Mouse (Mus musculus): ENCODE measurements around the gene Cdc42ep5.

Gene Cdc42ep5

GRCm38 (mm10) chr7:4125306-4125705, 39.4 kb downstream of the Cdc42ep5 start:
- DNase-seq (ENCODE audit: low spot score in 2 of 2), result no peak

- no peak for DNase-seq (ENCODE audit: low spot score in 2 of 2)
These were observed 39.8 kb downstream of the Cdc42ep5 start for GRCm38 (mm10) chr7:4124856-4125255.

GRCm38 (mm10) chr7:4124315-4124759, 40.3 kb downstream of the Cdc42ep5 start:
- DNase-seq (ENCODE audit: low spot score in 2 of 2), result peak in 1 of 2 experiments; percentile 35

GRCm38 (mm10) chr7:4123732-4124131, 40.9 kb downstream of the Cdc42ep5 start:
- DNase-seq (ENCODE audit: low spot score in 2 of 2), result no peak

GRCm38 (mm10) chr7:4122783-4123182, 41.9 kb downstream of the Cdc42ep5 start:
- DNase-seq (ENCODE audit: low spot score in 2 of 2), result no peak

GRCm38 (mm10) chr7:4122076-4122768, 42.4 kb downstream of the Cdc42ep5 start:
- DNase-seq (ENCODE audit: low spot score in 2 of 2), result no peak

GRCm38 (mm10) chr7:4119976-4120921, 44.4 kb downstream of the Cdc42ep5 start:
- DNase-seq (ENCODE audit: low spot score in 2 of 2), result no peak

GRCm38 (mm10) chr7:4119344-4119902, 45.2 kb downstream of the Cdc42ep5 start, which contains the start of gene Ttyh1:
TSS of gene Ttyh1 (plus strand) at chr7:4119408.
- DNase-seq (ENCODE audit: low spot score in 2 of 2), result peak in 1 of 2 experiments; percentile 47

- DNase-seq (ENCODE audit: low spot score in 2 of 2), result no peak
These were observed 47.4 kb downstream of the Cdc42ep5 start for GRCm38 (mm10) chr7:4117050-4117814.

- no peak for DNase-seq (ENCODE audit: low spot score in 2 of 2)
These were observed 52.9 kb downstream of the Cdc42ep5 start for GRCm38 (mm10) chr7:4111766-4112165.

- DNase-seq (ENCODE audit: low spot score in 2 of 2), result peak in 1 of 2 experiments; percentile 45
These were observed 61.2 kb downstream of the Cdc42ep5 start for GRCm38 (mm10) chr7:4103411-4103810.
